Mouse (Mus musculus) megakaryocyte progenitor cell, adult 5-6 weeks (primary cell): ENCODE results near the gene Cd164l2. TPM values are rescaled to one million over a fixed set of nuclear protein-coding genes. Genes with fewer than 3 reads are reported as not detected.

Experiments
- ATAC-seq: replicated peaks from 2 replicates; pipeline ENCODE4 v1.8.0; 2016; ENCODE audit warnings: mild to moderate bottlenecking, moderate TSS enrichment, inconsistent platforms; ENCODE audit not compliant: poor library complexity
- total RNA-seq, 2 experiments: library from RNA; stranded (forward) in 1 of 2; stranded (reverse) in 1 of 2; fragments of 157-497, 149-512 nt in 1 of 2; fragments of 200-1000 nt in 1 of 2; gene quantifications; 2 replicates each; pipeline versions ENCODE4 v1.2.3 to v1.2.4; 2015 to 2017

The Cd164l2 gene
- total RNA-seq (2015) (not detected in 2 replicates), total RNA-seq (2017) (not detected in 2 replicates)

DNA sequence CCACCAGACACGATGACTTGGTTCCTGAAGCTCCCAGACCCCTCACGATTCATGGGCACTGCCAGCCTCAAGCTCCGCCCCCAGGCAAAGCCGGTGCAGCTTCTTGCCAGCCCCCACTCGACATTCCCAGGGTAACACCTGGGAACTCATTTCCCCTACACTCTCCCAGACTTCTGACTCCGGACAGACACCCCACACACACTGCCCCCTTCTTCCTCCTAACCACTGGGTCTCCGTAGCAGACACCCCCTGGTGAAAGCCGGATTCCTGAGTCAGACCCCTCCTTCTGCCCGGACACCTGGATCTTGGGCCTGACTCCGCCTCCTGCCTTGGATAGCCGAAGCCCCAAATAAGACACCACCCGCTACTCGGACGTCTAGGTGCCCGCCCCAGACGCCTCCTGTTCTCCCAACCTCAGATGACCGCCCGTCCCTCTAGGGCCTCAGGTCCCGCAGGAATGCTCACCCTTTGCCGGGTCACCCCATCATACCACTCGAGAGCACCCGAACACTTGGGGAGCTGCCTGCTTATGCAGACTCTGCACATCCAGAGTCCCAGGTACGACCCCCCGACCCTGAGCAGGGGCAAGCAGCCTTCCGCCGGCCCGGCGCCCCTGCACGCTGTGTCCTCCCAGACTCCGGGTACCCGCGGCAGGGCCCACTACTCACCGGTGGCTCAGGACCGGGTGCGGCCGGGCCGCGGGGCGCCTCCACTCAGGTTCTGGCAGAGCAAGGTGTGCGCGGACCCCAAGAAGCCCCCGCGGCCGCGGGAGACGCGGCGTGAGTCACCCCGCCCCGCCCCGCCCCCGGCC is at the start of gene Cd164l2, which contains the start of gene Gpr3:
Gene Cd164l2 (plus strand): TSS at position 381 of the 811 bp plus-strand sequence.
Gene Gpr3 (minus strand): TSS at position 786 of the 811 bp plus-strand sequence.
- no peak for ATAC-seq

DNA sequence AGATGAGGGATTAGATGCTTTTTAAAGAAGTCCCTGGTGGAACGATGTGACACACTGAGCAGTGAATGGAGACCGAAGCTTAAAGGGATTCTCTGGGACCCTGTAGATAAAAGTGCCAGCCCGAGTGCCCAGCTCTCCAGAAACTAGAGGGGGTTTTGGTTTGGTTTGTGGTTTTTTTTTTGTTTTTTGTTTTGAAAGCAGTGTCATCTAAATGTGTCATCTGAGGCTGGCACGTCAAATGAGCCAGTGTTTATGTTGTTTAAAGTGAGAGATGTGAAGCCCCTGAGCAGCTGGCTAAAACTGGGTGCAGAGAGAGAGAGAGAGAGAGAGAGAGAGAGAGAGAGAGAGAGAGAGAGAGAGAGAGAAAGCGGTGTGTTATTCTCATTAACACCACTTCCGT is 49.7 kb upstream of the Cd164l2 start:
- no peak for ATAC-seq

DNA sequence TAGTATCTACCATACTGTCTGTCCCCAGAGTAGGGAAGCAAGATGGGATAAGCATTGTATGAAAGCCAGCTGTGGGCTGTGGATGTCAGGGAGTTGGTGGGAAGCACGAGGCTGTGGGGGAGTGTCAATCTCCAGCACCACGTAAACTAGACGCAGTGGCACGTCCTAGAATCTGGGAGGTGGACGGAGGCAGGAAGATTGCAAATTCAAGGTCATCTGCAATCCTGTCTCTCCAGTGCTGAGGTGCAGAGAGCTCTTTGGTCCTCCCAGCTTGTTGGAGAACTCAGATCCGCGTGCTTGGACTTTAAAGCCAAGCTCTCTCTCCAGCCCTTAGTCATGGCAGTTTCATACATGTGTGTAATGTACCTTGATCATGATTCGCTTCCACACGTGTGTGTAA is 45.2 kb upstream of the Cd164l2 start:
- no peak for ATAC-seq

DNA sequence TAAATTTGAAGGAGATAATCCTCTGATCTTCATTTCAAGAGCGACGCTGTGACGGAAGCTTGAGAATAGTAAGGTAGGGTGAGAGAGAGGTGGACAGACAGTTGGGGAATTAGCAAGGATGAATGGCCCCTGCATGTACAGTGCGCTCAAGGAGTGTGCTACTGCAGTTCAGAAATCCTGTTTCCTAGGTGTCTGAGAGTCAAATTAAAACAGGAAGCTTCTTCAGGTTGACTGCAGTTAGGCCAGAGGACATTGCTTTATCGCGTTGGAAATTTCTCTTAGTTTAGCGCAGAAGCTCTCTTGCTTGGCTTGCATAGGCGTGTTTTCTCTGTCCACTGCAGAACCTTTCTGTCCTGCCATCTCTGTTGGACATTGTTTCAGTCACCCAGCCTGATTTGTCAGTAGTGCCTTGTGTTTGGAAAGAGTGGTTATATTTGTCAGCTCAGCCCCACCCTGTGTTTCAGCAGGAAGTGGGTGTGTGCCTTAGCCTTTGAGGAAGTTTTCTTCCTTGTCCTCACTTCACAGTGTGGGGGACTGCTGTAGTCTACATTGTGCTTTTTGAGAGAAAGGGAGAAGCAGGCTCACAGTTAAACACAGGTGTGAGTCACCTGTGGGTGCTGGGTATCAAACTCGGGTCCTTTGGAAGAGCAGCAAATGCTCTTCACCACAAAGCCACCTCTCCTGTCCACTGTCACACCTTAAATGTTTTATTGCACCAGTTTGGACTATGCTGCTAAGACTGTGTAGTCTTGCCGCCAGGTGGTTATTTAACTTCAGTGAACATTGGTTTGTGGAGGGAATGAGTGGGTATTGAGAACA is 42.5 kb upstream of the Cd164l2 start:
- peak; percentile 84 for ATAC-seq

DNA sequence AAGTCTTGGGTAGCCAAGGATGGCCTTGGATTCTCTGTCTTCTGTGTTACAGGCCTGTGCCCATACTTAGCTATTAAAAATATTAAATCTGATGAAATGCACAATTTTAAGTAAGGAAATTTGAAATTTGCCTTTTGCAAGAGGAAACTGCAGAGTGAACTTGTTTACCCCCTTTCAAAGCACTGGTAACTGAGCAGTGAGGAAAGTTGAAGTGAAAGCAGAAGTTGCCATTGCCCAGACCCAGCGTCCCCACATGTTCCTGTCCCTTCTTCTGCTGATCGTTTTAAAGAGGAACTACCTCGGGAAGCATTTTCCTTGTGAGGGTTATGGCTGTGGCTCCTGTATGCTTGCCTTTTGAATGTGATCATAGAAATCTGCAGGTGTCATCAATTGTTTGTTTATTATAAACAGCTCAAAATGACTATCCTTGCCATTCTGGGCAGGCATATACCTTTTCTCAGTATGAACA is 41.8 kb upstream of the Cd164l2 start:
- ATAC-seq = peak; percentile 83

DNA sequence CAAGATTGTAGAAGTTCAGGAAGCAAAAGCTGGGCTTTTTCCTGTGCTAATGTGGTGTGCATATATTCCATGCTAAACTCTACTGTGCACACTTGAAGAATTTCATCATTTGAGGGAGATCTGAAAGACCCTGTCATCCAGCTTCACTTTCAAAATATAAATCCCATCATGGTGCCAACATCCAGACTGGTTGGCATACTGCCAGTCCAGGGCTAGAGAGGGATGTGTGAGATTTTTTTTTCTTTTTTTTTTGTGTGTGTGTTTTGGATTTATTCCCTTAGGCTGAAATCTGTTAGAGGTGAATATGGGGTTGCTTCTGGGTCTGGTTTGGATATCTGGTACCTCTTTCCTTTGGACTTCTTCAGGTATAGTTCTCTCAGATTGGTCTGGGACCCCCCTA is 41.3 kb upstream of the Cd164l2 start:
- ATAC-seq = no peak

DNA sequence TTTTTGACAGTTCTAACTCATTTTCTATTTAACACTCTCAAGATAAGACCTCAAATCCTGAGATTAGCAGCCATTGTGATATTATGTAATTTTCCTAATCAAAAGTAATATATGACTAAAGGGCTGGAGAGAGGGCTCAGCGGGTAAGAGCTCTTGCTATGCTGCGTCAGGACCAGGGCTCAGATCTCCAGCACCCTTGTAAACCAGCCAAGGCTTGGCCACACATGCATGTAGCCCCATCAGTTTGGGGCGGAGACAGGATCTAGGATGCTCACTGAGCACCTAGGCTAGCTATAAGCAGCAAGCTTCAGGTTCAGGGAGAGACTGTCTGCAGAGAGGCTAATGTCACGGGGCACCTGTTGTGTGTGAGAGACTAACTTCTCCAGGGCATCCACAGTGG is 39.5 kb upstream of the Cd164l2 start:
- no peak for ATAC-seq

DNA sequence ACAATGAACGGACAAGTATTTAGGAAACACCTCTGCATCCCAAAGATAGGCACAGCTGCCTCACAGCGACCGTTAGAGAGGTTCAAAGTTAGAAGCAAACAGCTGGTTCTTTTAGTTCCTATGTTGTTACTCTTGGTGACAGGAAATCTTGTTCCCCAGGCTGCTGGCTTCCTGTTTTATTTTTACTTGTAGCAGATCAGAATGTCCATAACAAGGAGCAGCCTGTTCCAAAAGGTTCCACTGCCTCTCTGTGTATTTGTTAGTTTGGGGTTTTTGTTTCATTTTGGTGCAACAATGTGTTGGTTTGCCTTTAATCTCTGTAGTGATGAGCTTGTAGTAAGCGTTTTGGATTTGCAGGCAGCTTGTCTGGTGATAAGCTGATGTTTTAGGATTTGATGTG is 37.6 kb upstream of the Cd164l2 start:
- ATAC-seq = peak; percentile 18; the same call in 1 of the 2 replicates

DNA sequence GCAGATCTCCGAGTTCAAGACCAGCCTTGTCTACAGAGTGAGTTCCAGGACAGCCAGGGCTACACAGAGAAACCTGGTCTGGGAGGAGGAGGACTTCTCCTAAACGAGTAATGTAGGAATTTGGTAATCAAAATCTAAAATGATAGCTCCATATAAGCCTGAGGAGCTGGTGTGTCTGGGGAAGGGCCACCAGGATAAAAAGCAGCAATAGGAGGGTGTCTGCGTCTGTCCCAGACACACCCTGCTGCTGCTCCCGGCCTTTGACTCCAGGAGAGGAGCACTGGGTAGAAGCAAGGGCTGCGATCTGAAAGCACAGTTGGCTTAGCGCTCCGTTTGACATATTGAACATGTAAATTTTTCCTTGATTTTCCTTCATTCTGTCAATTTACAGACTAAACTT is 36.7 kb upstream of the Cd164l2 start:
- ATAC-seq = no peak

DNA sequence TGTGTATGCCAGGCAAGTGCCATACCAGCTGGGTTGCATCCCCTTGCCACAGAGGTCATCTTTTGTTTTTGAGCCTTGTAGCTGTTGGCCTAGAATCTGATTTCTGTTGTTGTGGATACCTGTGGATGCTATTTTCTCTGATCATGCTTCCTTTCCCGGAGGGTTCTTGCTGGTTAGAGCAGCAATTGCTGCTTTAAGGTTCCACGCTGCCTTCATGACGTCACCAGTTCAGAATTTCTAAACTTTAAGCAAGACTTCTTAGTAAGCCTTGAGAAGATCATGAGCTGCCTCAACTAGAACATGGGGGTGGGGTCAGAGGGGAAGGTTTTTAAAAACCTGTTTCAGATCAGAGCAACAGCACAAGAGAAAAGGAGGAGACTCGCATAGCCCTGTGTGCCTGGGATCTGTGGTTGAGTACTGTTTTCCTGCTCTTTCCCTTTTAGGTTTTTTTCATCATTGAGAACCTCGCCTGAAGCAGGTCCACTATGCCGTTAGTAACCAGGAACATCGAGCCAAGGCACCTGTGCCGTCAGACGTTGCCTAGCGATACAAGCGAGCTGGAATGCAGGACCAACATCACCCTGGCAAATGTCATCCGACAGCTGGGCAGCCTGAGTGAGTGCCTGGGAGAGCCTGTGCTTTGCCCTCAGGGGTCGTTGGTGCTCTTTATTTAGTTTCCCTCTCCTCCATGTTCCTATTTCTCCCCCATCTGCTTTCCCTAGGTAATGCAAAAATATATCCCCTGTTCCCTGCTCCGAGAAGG is 35.8 kb upstream of the Cd164l2 start:
- ATAC-seq = no peak

DNA sequence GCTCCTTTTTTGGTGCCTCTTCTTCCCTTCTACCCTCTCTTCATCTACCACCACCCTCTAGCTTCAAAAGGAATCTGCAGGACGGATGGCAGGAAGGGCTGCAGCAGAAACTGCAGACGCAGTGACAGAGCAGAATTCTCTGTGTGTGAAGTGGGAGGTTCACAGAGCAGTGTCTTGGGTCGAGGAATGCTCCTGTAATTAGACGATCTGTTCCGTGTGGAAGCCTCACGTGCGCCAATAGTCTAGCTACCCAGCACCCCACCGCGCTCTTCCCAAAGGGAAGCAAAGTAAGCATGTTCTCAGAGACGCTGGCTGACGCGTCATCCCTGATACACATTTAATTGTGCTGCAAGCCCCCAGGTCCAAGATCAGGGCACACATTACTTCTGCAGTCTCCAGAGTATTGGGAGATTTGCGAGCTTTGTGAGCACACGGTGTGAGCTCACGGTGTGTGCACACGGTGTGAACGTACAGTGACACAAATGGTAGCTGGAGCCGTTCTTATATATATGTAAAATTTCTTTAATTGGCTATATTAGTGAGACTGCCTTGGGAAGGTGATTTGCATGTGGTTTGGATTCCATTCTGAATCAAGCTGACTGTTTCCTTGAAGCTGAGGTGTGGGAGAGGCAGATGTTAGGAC is 35.0 kb upstream of the Cd164l2 start:
- no peak for ATAC-seq

DNA sequence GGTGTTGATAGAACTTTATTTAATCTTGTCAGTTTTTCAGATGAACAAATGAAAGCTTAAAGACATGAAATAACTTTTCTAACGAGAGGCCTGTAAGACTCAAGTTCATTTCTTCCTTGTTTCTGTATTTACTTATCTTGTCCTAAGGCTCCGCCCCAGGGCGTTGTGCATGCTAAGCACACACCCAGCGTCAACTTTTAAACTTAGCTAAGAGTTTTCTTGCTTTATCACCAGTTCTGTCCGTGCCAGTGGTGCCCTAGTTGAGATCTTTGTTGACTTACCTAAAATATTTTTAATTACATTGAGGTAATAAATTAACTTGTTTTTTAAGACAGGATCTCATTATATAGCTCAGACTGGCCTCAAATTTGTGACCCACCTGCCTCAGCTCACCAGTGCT is 33.6 kb upstream of the Cd164l2 start:
- ATAC-seq = peak; percentile 84

DNA sequence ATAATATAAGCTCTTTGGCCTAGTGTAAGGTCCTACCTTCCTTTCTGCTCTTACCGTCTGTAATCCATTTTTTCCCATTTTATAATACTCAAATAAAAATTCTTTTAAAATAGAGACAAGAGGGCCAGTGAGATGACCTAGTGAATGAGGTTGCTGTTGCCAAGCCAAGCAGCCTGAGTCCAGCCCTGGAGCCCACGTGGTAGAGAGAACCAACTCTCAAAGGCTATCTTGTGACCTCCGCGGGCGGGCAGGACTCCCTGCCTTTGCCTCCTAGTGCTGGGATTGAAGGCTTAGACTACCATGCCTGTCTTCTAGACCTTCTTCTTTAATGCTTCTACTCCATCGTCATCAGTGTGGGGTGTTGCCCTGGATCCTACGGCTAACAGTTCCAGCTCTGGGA is 32.7 kb upstream of the Cd164l2 start:
- no peak for ATAC-seq

DNA sequence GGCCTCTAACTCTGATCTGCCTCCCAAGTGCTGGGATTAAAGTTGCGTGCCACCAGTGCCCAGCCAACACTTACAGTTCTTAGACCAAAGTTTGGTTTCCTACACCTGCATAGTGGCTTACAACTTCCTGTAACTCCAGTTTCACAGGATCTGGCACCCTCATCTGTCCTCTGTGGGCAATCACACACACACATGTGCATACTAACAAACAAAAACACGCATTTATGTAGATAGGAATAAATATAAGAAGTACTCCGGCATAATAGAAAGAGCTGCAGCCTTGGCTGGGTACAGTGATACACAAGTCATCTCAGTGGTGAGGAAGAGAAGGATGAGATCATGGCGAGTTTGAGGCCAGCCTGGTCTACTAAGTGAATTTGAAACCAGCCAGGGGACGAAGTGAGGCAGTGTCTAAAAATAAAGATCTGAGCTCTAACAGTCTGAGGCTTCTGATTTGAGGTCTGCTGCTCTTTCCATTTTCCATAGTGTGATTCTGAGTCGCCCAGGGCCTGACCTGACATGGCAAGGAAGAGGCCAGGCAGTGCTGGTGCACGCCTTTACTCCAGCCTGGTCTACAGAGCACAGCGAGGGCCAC is 29.4 kb upstream of the Cd164l2 start:
- no peak for ATAC-seq

DNA sequence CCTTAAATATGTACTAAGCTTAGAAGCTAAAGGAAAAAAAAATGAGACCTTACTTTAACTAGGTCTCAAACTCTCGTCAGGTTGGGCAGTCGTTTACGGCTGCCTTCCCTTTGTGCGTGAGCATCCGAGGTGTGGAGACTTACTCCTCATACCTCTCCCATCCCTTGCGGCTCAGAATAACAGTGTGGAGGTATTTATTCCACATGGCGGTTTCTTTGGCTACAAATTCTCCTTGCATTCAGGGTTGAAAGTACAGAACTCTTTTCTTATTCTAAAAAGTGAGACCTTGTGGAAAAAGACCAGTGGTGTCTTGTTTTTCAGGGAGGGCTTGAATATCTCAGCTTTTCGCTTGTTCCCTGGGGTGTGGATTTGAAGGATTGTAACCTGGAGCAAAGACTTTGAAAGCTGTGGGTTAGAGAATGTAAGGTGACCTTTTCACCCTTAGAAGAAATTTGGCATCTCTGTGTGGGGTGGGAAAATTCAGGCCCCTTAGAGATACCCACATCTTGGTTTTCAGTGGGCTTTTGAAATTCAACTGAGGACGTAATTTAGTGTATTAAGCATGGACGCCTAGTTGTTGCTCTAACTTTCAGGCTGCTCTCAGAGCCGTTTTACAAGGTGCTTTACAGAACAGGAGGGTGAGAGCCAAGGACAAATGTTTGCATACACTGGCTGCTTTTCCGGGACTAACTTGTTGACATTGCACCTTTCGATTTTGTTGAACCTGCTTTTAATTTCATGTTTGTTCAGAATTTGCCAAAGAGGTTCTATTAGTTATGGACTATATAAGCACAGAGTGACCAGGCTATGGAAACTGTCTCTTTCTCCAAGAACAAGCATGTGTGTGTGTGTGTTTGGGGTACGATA is 27.7 kb upstream of the Cd164l2 start:
- ATAC-seq = no peak

DNA sequence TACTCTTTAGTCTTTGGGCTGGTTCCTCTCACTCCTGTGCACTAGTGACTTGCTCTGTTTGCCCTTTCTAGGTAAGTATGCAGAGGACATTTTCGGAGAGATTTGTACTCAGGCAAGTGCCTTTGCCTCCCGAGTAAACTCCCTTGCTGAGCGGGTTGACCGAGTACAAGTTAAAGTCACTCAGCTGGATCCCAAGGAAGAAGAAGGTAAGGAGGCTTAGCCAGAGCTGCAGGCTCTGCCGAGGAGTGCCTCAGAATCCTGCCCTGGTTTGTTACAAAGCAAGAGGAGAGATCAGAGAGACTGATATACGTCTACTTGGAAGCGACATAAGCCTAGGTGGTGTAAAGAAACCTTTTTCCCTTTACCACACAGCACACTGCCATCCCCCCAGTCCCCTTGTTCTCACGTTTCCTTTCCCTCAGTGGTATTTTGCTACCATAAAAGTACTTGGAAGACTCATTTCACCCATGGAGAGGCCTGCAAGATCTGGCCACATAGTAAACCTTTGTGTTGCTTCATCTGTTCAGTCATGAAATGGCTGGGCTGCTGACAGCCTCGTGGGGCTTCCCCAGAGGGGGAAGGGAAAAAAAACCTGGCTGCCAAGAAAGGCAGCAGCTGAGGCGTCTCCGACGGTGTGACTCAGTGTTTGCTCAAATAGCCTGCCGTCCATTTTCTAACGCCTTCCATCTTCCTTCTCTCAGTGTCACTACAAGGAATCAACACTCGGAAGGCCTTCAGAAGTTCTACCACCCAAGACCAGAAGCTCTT is 26.8 kb upstream of the Cd164l2 start:
- ATAC-seq = no peak

DNA sequence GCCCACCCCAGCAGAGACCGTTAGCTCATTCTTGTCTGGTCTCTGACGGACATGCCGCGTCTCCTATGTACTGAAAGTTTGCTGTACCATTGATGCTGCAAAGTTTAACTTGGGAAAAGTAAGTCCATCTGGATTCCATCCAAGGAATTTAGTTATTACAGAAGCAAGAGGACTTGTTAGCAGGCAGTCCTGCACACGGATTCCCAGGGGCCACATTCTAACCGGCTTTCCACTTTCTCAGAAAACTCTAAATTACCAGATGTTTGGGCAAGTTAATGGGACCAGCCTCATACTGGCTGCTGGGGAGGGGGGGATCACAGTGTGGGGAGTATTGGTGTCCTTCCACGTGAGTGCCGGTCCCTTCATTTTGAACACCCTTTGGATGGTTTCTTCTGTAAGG is 26.0 kb upstream of the Cd164l2 start:
- no peak for ATAC-seq

DNA sequence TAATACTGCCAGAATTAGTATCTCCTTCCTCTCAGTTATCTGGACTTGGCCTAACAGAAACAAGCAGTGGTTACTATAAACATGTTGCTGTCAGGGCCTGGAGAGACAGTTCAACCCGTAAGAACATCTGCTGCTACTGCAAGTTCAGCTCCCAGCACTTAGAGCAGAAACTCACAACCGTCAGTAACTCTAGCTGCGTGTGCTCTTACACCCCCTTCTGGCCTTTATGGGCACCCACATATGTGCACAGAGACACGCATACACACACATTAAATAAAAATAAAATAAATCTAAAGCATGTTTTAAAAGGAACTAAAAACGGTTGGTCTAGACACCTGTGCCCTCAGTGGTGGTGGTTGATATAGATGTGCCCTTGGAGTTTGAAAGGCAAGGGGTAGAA is 25.1 kb upstream of the Cd164l2 start:
- no peak for ATAC-seq

DNA sequence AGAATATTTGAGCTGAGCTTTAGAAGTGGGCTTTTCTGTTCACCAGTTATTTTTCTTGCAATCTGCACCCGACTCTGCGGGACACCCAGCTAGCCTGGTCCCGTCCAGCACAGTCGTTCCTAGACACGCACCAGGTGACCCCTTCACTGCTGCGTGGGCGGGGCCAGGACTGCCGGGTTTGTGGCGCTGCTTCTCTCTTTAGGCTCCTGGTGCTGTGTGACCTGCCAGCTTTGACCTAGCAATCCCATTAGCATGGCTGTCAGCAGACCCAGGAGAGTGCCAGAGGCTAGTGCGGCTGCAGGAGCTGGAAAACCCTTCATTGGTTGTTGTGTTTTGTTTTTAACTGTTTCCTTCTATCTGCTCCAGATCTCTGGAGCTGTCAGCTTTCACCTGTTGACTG is 22.5 kb upstream of the Cd164l2 start:
- no peak for ATAC-seq
